Mouse (Mus musculus): ENCODE results near the gene Hipk2.

Hipk2 gene

GRCm38 (mm10) chr6:38795096-38795816 lies 80.7 kb downstream of the Hipk2 start:
- DNase-seq (ENCODE audit: low spot score in 2 of 2) = no peak

DNA sequence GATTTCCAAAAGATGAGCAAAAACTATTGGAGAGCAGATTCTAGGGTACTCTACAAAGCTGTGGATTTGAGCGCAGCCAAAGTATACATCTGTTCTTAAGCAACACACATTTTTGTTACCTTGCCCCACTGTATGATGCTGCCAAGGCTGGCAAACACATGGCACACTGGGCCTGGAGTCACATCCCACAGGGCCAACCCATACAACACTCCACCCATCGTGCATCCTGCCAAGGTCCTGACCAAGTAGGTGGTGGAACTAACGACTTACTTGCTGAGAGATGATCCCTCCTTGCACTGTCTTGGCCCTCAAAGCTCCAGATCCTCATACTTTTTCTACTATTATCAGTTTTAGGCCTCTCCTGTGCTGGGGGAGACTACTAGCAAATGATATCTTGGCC lies 83.0 kb downstream of the Hipk2 start:
- DNase-seq (ENCODE audit: low spot score in 2 of 2) = no peak

GRCm38 (mm10) chr6:38789221-38789810 lies 86.6 kb downstream of the Hipk2 start:
- DNase-seq (ENCODE audit: low spot score in 2 of 2) = no peak

GRCm38 (mm10) chr6:38787811-38788509 lies 88.0 kb downstream of the Hipk2 start:
- no peak for DNase-seq (ENCODE audit: low spot score in 2 of 2)

GRCm38 (mm10) chr6:38787134-38787533 lies 88.8 kb downstream of the Hipk2 start:
- DNase-seq (ENCODE audit: low spot score in 2 of 2) = no peak

DNA sequence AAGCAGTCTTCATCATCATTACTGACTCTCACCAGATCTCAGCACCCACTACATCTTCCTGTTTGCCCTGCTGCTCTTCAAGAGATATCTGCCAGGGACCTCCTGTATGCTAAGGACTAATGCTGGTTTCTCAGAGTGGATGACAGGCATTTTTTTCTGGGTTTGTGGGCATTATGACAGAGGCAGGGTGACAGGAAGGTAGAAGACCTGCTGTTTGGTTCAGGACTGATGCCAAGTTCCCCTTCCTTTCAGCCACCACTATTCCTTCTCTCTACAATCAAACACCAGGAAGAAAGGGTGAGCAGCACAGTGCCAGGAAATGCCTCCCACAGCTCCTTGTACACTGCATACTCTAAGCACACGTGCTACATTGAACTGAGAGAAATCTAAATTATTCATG lies 90.2 kb downstream of the Hipk2 start:
- DNase-seq (ENCODE audit: low spot score in 2 of 2) = no peak

- no peak for DNase-seq (ENCODE audit: low spot score in 2 of 2)
These were observed 96.6 kb downstream of the Hipk2 start for GRCm38 (mm10) chr6:38779411-38779810.

DNA sequence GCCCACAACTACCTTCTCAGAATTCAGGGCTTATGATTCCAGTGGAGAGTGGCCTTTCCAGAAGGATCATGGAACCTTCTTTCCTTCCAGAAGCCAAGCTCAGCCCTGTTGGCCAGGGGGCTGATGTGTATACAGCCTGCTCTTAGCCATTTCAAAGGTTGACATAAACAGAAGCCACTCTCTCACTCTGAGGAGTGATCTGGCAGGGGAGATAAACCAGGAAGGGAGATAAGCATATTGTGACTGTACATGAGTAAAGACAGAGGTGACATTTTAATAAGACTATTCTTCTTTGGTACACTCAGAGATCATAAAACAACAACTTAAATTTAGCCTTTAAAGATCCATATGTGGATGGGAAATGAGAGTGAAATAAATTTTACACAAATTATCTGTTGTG lies 97.1 kb downstream of the Hipk2 start:
- DNase-seq (ENCODE audit: low spot score in 2 of 2) = no peak

- no peak for DNase-seq (ENCODE audit: low spot score in 2 of 2)
These were observed 99.9 kb downstream of the Hipk2 start for GRCm38 (mm10) chr6:38776000-38776584.

DNA sequence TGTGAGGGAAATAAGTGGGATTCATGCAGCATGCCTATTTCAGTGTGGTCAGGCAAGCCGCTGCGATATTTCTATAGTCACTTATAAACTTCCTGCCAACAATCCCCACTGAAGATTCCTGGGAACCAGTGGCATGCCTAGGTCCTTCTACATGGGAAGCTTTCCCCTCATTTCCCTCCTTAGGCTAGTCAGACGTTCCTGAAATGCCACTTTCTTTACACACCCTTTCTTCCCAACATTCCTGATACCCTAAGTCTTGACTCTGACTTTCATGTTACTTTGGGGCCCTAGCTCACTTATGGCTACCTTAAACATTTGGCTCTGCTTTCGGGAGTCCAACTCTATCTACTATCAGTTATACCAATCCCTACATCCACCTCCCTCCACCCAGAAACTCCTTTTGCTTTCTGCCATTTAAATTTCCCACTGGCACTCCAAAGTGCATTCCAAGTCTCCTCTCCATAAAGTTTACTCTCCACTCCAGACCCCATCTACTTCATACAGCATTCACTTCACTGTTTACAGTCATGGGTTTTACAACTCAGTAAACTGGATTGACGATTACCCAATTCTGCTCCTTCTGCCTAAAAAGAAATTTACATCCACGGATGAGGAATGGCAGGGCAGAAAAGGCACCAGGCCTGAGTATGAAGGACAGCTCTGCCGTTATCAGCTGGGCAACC lies 103.0 kb downstream of the Hipk2 start:
- DNase-seq (ENCODE audit: low spot score in 2 of 2) = no peak

GRCm38 (mm10) chr6:38771061-38771667 lies 104.8 kb downstream of the Hipk2 start:
- no peak for DNase-seq (ENCODE audit: low spot score in 2 of 2)

- no peak for DNase-seq (ENCODE audit: low spot score in 2 of 2)
These were observed 106.3 kb downstream of the Hipk2 start for GRCm38 (mm10) chr6:38769627-38770026.

DNA sequence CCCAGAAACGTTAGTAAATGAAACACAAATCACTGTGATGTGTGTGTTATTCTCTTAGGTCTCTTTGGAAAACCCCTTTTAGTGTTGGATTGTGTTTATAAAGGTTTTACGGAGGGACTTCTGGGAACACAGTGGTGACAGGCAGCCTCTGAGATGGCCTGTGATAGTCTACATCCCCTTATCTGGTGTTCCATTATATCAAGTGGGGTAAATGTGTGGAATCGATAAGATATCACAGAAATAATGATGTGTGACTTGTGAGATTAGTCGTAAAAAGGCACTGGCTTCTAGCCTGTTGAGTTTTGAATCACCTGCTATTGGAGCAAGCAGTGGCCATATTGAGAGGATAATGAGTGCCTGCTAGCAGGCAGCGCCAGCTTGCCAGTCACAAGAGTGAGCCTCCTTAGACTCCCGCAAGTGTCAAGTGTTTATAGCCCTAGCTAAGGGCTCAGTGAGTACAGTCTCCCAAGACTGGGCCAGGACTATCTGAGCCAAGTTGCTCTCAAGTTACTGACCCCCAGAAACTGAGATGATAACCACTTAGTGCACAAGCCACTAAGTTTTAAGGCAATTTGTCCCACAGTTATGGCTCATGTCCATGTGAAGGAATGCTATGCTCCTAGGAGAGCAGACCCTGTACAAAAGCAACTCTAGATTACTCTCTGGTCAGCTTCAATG lies 113.2 kb downstream of the Hipk2 start:
- DNase-seq (ENCODE audit: low spot score in 2 of 2) = no peak

GRCm38 (mm10) chr6:38762006-38762405 lies 114.0 kb downstream of the Hipk2 start:
- no peak for DNase-seq (ENCODE audit: low spot score in 2 of 2)

DNA sequence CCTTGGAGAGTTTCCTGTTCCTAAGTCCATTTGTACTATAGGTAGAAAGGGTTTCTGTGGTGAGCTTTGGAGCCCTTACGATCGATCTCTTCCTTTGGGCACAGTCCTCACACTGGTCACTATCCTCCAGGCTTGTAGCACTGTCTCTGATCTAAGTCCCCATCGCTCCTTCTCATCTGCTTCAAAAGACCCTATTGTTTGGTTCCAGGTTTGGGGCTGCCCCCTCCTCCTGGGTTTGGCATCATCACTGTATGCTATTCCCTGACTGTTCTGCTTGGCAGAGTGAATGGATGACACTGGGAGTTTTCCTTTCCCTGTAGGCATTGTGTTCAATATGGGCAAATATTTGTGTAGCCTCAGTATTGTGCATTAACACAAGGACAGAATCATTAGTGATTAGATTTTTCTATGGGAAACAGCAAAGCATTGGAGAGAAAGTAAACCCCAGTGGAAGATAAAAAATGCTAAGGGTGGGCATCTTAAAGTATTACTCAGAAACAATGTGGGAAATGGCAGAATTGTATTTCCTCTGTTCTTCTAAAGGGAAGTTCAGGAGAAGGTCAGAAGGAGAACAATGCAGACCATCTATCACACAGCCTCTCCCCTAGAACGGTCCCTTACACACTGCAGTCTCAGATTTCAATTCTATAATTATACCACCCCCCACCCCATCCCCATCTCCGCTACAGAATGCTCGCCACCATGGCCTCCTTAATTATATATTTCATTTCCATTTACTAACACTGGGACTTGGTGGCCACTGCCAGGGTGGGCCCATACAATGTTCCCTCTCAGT lies 114.9 kb downstream of the Hipk2 start:
- no peak for DNase-seq (ENCODE audit: low spot score in 2 of 2)

GRCm38 (mm10) chr6:38759922-38760620 lies 115.9 kb downstream of the Hipk2 start:
- DNase-seq (ENCODE audit: low spot score in 2 of 2) = no peak

DNA sequence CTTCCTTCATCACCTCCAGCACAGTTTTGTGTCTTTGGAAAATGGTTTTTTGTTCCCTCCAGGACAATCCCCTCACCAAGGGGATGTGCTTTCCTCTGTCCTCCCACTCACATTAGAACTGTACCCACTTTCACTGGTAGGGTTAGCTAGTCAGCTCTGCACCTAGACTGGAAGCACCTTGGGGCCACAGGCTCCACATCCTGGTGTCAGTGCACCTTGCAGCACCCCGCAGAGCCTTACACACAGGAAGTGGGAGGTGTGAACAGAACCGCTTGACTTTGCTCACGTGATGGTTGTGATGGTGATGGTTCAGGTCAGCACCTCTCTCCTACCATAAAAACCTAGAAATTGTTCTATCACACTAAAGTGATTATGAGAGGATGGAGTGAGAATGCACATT lies 116.8 kb downstream of the Hipk2 start:
- no peak for DNase-seq (ENCODE audit: low spot score in 2 of 2)

GRCm38 (mm10) chr6:38757597-38757996 lies 118.4 kb downstream of the Hipk2 start:
- DNase-seq (ENCODE audit: low spot score in 2 of 2) = no peak

- DNase-seq (ENCODE audit: low spot score in 2 of 2) = no peak
These were observed 119.0 kb downstream of the Hipk2 start for GRCm38 (mm10) chr6:38756968-38757367.

- no peak for DNase-seq (ENCODE audit: low spot score in 2 of 2)
These were observed 120.0 kb downstream of the Hipk2 start for GRCm38 (mm10) chr6:38755961-38756360.
